Mouse (Mus musculus): ENCODE measurements at regions not wholly inside any gene's neighbourhood (a gene's known extent, or its start where the extent isn't known, plus 50 kb on each side); places are given as distances from the start of the nearest gene placed in this dataset.
A peak's percentile ranks its signal among the peaks of the same experiment; 100 is the strongest.

DNA sequence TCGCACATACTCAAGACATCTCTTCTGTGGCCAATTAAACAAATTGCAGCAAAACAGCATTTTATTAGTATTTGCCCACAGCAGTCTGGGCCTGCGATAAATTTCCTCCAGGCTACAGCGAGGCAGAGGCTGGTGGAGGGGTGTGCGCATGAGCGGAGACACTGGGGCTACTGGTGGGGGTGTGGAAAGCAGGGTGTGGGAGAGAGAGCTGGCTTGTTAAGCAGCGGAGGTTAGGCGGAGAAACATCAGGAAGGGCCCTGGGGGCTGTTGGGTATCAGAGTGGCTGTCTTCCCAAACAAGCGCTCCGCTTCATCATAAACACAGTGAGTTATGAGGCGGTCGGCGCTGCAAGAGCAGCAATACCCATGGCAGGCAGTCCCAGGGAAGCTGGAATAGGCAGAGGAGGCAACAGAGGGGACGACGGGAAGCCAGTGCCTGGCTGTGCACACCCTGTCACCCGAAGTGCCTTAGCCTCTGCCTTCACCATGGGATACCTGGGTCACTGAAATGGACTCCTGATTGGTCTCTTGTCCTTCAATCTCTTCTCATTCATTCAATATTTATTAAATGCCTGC, 74.0 kb upstream of the Lhx1 start:
- no peaks in the 10 kb centered on the region for H3K9me3 ChIP-seq
- no peaks in the 10 kb centered on the region for H3K36me3 ChIP-seq
- H3K4me3 ChIP-seq, result peak overlapping the region; percentile 9; the same call in 1 of the 2 replicates
- ATAC-seq (ENCODE audit: insufficient number of reproducible peaks, insufficient read depth, low FRiP score, low TSS enrichment, low read depth), result no peak
- peaks cover 37% of the 10 kb centered on the region for H3K27me3 ChIP-seq
- WGBS, result 30% methylated on average over 15 of the region's 15 CpGs
- H3K4me2 ChIP-seq, result peak overlapping the region; percentile 43
- peak overlapping the region; percentile 40; the same call in 1 of the 2 replicates for H3K9ac ChIP-seq
- H3K4me1 ChIP-seq, result 0 out of 2 replicates have a peak, but pooled peaks cover 8% of the 10 kb centered on the region
- no peak overlapping the region for H3K27ac ChIP-seq

DNA sequence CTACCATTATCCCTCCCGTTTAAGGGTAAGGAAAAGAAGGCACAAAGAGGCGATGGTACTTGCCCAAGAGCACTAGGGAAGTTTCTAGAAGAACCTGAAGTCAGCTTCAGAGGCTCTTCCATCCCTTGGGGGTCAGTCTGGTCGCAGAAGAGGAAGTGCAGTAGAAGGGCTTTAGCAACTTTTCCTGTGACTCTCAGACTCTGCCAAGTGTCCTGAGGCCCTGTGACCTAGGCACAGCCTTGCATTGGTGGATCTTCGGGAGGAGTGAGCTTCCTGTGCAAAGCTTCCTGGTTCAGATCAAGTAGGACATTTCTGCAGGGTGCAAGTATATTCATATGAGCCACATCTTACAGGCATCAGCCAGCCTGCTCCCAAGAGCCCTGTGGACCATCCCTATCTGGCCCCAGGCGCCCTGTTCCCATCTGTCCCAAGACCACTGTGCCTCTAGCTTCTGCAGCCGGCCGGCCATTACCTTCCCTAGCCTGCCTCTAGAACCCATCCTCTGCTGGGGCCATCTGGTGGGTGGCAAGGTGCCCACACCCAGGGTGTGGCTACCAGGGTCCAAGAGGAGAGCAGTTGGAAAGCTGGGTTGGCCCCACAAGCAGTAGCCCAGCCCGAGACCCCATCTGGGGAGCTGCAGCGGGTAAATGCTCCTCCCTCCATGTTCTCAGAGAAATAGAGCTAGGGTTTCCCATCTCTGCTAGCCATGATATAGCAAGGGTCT, 72.4 kb upstream of the Lhx1 start:
- no peaks in the 10 kb centered on the region for H3K36me3 ChIP-seq
- WGBS, result 78% methylated on average over 9 of the region's 9 CpGs
- no peak overlapping the region for H3K4me3 ChIP-seq

DNA sequence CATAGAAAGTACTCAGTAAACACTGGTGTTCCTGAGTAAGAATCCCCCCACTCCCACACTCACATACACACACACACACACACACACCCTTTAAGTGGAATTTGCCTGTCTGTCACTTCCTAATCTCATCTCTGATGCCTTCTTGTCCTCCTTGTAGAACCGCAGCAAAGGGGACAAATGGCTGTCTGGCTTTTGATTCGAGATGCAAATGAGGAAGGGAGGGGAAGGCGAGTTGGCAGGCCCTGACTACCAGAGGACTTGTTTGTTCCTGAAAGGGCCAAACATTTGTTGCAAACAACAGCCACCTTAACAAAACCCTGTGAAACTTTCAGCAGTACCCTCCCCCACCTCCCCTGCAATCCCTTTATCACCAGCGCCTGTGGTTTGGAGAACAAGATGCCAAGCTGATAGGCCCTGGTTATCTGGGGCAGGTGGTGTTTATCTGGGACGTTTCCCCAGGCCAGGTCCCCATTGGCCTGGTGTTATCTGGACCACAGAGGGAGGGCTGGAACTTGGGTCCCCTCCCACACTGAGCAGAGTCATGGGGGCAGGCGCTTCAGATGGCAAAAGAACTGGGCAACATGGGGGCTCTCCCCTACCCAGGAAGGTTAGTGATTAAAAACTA, 67.5 kb upstream of the Lhx1 start:
- WGBS, result 35% methylated on average over 6 of the region's 6 CpGs
- ATAC-seq (ENCODE audit: insufficient number of reproducible peaks, insufficient read depth, low FRiP score, low TSS enrichment, low read depth), result no peak

More for the DNA sequence above, 72.4 kb upstream of the Lhx1 start:
- H3K27me3 ChIP-seq, result peaks cover 37% of the 10 kb centered on the region
- no peak for ATAC-seq (ENCODE audit: insufficient number of reproducible peaks, insufficient read depth, low FRiP score, low TSS enrichment, low read depth)
- H3K4me2 ChIP-seq, result no peak overlapping the region
- no peak overlapping the region for H3K9ac ChIP-seq
- H3K4me1 ChIP-seq, result 0 out of 2 replicates have a peak, but pooled peaks cover 8% of the 10 kb centered on the region
- no peaks in the 10 kb centered on the region for H3K9me3 ChIP-seq
- no peak overlapping the region for H3K27ac ChIP-seq

DNA sequence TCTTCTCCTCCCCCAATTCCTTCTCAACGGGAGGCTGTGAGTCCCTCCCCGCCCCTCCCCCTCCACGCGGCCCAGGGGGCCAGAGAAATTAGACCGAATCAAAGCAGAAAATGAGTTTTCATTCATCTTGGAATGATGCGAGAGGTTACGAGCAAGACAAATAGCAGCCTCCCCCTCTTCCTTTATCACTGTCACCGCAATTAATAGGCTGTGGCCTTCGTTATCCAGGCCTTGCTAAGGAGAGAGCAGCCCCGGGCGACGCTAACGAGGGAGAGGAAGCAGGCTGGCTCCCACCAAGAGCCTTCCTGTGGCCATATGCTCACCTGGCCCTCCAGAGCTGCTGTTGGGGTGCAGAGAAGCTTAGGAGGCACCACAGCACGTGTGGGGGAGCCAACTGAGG, 61.8 kb upstream of the Lhx1 start:
- Histone ChIP-seq H3K27ac (no peak overlapping the region), H3K4me2 (no peak overlapping the region), H3K9me3 (no peaks in the 10 kb centered on the region), H3K4me1 (no peaks in the 10 kb centered on the region), H3K36me3 (no peaks in the 10 kb centered on the region), H3K9ac (no peak overlapping the region), H3K4me3 (no peak overlapping the region), H3K27me3 (peaks cover 35% of the 10 kb centered on the region; the same call in 1 of the 2 replicates)
- WGBS, result 29% methylated on average over 14 of the region's 14 CpGs
- no peak for ATAC-seq (ENCODE audit: insufficient number of reproducible peaks, insufficient read depth, low FRiP score, low TSS enrichment, low read depth)

More for the DNA sequence above, 67.5 kb upstream of the Lhx1 start:
- no peaks in the 10 kb centered on the region for H3K4me1 ChIP-seq
- H3K9me3 ChIP-seq, result no peaks in the 10 kb centered on the region
- H3K27ac ChIP-seq, result no peak overlapping the region
- no peak overlapping the region for H3K9ac ChIP-seq
- peaks cover 26% of the 10 kb centered on the region for H3K27me3 ChIP-seq
- no peak overlapping the region for H3K4me3 ChIP-seq
- no peaks in the 10 kb centered on the region for H3K36me3 ChIP-seq
- H3K4me2 ChIP-seq, result no peak overlapping the region

DNA sequence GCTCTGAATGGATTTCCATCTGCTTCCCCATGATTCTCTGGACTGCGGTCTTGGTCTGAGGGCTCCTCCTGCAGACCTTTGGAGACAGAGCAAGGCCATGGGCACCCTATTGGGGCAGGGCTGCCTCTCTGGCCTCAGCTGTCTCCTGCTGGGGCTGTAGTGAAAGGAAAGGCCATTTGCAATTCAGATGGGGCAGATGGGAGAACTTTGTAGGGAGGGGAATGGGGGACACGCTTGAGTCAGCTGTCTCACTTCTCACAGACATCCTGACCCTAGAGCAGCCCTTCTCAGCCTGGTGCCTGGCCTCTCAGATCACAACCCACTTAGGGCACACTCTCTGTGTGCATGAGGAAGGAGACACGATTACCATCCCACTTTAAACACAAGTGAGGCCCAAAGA, 60.3 kb upstream of the Lhx1 start:
- H3K27ac ChIP-seq, result no peak overlapping the region
- no peaks in the 10 kb centered on the region for H3K4me1 ChIP-seq
- peaks cover 44% of the 10 kb centered on the region for H3K27me3 ChIP-seq
- H3K9ac ChIP-seq, result no peak overlapping the region
- H3K4me3 ChIP-seq, result no peak overlapping the region
- no peaks in the 10 kb centered on the region for H3K36me3 ChIP-seq
- no peaks in the 10 kb centered on the region for H3K9me3 ChIP-seq
- 31% methylated on average over 3 of the region's 3 CpGs for WGBS
- no peak for ATAC-seq (ENCODE audit: insufficient number of reproducible peaks, insufficient read depth, low FRiP score, low TSS enrichment, low read depth)
- no peak overlapping the region for H3K4me2 ChIP-seq

DNA sequence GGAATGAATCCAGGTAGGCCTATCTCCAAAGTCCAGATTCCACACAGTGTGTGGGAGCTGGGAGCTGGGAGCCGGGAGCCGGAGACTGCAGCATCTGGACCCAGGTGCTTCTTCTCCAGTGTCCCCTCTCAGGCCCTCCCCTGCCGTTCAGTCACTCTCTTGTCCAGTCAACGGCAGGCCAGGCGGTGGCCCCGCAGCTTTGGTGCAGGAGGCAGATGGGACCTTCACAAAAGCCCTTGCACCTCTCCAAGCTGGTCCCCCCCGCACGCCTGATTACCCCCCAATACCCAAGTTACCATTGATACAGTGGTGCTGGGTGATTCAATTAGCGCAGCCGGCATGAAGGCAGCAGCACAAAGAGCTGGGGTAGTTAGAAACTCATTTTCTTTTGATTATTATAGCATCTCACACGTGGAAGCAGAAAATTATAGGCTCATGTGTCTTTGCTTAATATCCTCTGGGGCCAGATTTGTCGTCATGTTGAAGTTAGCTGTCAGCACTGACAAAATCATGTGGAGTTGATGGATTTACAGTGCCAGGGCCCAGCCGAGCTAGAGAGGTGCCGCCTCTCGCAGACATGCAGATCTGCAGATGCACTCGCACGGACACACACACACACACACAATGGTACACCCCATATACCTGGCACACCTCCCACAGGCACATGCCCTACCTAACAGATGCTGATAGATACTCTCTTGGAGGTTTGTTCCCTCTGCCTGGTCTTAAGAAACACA, 53.6 kb upstream of the Lhx1 start:
- Histone ChIP-seq H3K27me3 (peaks cover 70% of the 10 kb centered on the region), H3K4me3 (no peak overlapping the region), H3K36me3 (no peaks in the 10 kb centered on the region), H3K9ac (no peak overlapping the region), H3K4me2 (no peak overlapping the region), H3K9me3 (no peaks in the 10 kb centered on the region), H3K27ac (no peak overlapping the region), H3K4me1 (peaks cover 10% of the 10 kb centered on the region)
- ATAC-seq (ENCODE audit: insufficient number of reproducible peaks, insufficient read depth, low FRiP score, low TSS enrichment, low read depth), result no peak
- WGBS, result 57% methylated on average over 17 of the region's 17 CpGs
